Mouse (Mus musculus): ENCODE measurements around the gene Fam13c.

Fam13c gene

DNA sequence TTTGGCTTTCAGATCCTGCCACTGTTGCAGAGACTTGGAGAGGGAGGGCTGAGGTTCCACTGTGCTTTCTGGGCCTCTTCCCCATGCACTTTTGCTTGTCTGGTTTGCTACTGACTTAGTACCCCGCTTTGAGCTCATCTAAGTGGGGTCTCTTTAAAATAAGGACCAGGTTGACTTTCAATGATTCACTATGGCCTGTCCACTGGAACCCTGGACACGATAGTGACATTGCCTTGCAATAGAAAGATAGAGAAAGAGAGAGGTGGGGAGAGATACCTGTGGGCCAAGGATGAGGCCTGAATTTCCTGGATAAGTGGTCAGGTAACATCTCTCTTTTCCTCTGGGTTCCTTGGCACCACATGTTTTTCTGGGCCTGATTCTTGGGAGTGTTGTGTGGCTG, 1.9 kb downstream of the Fam13c start:
- peaks cover 3% of the 10 kb centered on the region for H3K9me3 ChIP-seq (ENCODE audit: low read length)
- H3K4me1 ChIP-seq (replicated peaks; ENCODE audit: low read depth, low read length) = peaks cover 59% of the 10 kb centered on the region
- 0 out of 2 replicates have a peak overlapping the region, but pooled peaks have one; percentile 23 for H3K4me3 ChIP-seq (replicated peaks; ENCODE audit: low read length)
- peaks cover 9% of the 10 kb centered on the region; the same call in 1 of the 2 replicates for H3K36me3 ChIP-seq (ENCODE audit: insufficient read depth, low read length)
- TF ChIP-seq CTCF (conservative IDR thresholded peaks at IDR 0.05; ENCODE audit: low read length) = no peak
- no peak for TF ChIP-seq NANOG (IDR thresholded peaks at IDR 0.05; ENCODE audit: borderline replicate concordance, low read length)
- no peak for TF ChIP-seq POU5F1 (IDR thresholded peaks at IDR 0.05; ENCODE audit: borderline replicate concordance, low read length)
- H3K27me3 ChIP-seq (ENCODE audit: insufficient read depth, low read length) = peaks cover 30% of the 10 kb centered on the region

DNA sequence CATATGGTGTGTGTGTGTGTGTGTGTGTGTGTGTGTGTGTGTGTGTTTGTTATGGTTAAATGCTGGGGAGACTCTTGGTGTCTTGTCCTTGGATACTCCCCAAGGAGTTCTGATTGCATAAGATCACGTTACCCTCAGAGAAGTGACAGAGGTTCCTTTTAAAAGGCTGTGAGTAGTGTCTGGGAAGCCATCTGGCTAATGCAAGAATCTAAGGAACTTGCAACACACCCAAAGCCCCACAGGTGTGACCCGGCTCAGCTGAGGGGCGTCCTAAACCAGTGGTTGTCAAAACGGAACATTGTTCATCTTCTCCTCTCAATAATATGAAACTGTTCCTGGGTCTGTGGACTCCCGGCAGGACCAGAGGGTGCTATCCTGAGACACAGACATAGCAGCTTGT, 2.3 kb downstream of the Fam13c start:
- peaks cover 64% of the 10 kb centered on the region for H3K4me1 ChIP-seq (replicated peaks; ENCODE audit: low read depth, low read length)
- H3K27me3 ChIP-seq (ENCODE audit: insufficient read depth, low read length) = peaks cover 26% of the 10 kb centered on the region
- TF ChIP-seq POU5F1 (IDR thresholded peaks at IDR 0.05; ENCODE audit: borderline replicate concordance, low read length) = no peak
- TF ChIP-seq CTCF (conservative IDR thresholded peaks at IDR 0.05; ENCODE audit: low read length) = no peak
- TF ChIP-seq NANOG (IDR thresholded peaks at IDR 0.05; ENCODE audit: borderline replicate concordance, low read length) = no peak
- H3K36me3 ChIP-seq (ENCODE audit: insufficient read depth, low read length) = peaks cover 9% of the 10 kb centered on the region; the same call in 1 of the 2 replicates
- H3K4me3 ChIP-seq (replicated peaks; ENCODE audit: low read length) = no peak overlapping the region
- H3K9me3 ChIP-seq (ENCODE audit: low read length) = no peaks in the 10 kb centered on the region

DNA sequence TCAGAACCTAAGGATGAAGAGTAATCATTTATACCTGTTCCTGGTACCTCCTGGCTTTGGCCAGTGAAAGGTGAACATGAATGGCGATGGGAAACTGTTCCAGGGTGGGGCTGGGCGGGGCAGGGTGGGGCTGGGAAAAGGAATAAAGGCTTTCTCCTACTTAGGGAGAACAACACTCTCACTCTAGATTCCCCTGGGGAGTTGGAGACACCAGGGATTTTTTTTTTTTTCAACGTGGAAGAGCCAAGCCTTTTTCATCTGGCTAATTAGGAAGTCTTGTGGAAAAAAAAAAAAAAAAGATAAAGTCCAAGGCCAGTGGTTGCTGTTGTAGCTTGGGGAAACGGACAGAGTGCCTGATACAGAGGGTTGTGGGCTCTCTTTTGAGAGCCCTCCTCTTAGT, 7.5 kb downstream of the Fam13c start:
- peaks cover 68% of the 10 kb centered on the region for H3K4me1 ChIP-seq (replicated peaks; ENCODE audit: low read depth, low read length)
- peaks cover 14% of the 10 kb centered on the region for H3K36me3 ChIP-seq (ENCODE audit: insufficient read depth, low read length)
- peaks cover 10% of the 10 kb centered on the region for H3K27me3 ChIP-seq (ENCODE audit: insufficient read depth, low read length)
- no peaks in the 10 kb centered on the region for H3K9me3 ChIP-seq (ENCODE audit: low read length)
- no peak overlapping the region for H3K4me3 ChIP-seq (replicated peaks; ENCODE audit: low read length)
- TF ChIP-seq POU5F1 (IDR thresholded peaks at IDR 0.05; ENCODE audit: borderline replicate concordance, low read length) (no peak), NANOG (IDR thresholded peaks at IDR 0.05; ENCODE audit: borderline replicate concordance, low read length) (no peak), CTCF (conservative IDR thresholded peaks at IDR 0.05; ENCODE audit: low read length) (no peak)

DNA sequence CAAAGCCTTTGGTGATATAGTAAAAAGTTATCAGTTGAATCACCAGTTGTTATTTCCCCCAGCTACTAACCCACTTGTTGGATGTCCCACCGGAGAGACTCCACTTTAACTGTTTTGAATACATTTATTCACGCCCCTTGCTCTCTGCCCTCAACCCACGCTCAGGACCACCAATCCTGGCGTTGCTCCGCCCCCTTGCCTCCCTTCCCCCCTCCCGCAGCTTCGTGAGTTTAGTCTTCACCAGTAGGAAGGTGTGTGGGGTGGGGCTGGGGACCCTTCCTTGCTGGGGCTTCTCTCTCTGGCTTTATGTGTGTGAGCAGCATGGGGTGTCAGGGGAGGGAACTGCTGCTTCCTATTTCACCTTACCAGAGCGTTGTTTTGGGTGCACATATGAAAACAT, 8.9 kb downstream of the Fam13c start:
- TF ChIP-seq POU5F1 (IDR thresholded peaks at IDR 0.05; ENCODE audit: borderline replicate concordance, low read length) (no peak), NANOG (IDR thresholded peaks at IDR 0.05; ENCODE audit: borderline replicate concordance, low read length) (no peak), CTCF (conservative IDR thresholded peaks at IDR 0.05; ENCODE audit: low read length) (no peak)
- H3K36me3 ChIP-seq (ENCODE audit: insufficient read depth, low read length) = peaks cover 14% of the 10 kb centered on the region
- H3K9me3 ChIP-seq (ENCODE audit: low read length) = no peaks in the 10 kb centered on the region

DNA sequence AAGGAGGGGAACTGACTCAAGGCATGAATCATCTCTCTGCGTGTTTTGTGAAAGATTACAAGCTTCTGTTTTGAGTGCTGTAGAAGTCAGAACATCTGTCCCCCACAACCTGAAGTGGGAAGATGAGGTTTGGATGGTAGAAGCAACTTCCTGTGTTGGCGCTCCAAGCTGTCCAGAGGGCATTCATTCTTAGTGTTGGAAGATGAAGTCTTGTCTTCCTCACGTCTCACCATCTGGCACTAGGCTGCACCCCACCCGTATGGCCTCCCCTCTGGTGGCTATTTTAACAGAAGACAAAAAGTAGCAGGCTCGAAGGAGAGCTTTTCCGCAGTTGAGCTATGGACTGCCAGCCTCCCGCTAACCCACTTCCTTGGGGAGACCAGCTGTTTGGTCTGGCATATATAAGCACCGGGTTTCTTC, 15.6 kb downstream of the Fam13c start:
- TF ChIP-seq POU5F1 (IDR thresholded peaks at IDR 0.05; ENCODE audit: borderline replicate concordance, low read length) (no peak), NANOG (IDR thresholded peaks at IDR 0.05; ENCODE audit: borderline replicate concordance, low read length) (no peak), CTCF (conservative IDR thresholded peaks at IDR 0.05; ENCODE audit: low read length) (no peak)
- peaks cover 10% of the 10 kb centered on the region for H3K36me3 ChIP-seq (ENCODE audit: insufficient read depth, low read length)
- no peak overlapping the region for H3K4me3 ChIP-seq (replicated peaks; ENCODE audit: low read length)
- H3K27me3 ChIP-seq (ENCODE audit: insufficient read depth, low read length) = no peaks in the 10 kb centered on the region
- H3K9me3 ChIP-seq (ENCODE audit: low read length) = no peaks in the 10 kb centered on the region
- peaks cover 16% of the 10 kb centered on the region for H3K4me1 ChIP-seq (replicated peaks; ENCODE audit: low read depth, low read length)

More for the DNA sequence above, 8.9 kb downstream of the Fam13c start:
- Histone ChIP-seq H3K27me3 (ENCODE audit: insufficient read depth, low read length) (peaks cover 10% of the 10 kb centered on the region), H3K4me3 (replicated peaks; ENCODE audit: low read length) (peak overlapping the region; percentile 41), H3K4me1 (replicated peaks; ENCODE audit: low read depth, low read length) (peaks cover 54% of the 10 kb centered on the region)

DNA sequence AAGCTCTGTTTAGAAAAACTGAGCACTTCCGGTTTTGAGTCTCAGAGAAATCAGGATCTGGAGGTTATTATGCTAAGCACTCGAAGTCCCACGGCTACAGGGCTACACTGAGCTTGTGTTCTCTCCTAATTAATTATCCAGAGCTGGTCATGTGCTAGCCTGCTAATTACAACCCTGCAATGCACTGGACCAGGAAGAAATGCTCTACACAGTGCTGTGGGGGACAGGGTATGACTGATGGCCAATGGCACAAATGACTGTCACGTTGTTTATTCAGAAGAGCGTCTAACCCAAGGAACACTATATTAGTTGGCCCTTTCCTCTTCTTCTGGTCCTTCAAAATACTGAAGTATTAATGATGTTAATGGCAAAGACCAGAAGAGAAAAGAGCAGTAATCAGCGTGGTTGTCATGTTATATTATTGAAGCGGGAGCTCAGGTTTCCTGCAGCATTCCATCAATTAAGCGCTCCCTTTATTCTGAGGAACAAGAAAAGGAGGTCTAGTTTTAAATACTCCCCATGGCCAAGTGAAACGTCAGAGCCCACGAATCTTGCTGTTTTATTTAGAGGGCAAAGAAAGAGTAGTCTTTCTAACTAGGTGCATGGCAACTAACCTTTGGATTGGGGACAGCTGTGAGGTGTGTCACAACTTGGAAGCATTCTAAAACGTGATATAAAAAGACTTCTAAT, 18.4 kb downstream of the Fam13c start:
- H3K36me3 ChIP-seq (ENCODE audit: insufficient read depth, low read length) = peaks cover 5% of the 10 kb centered on the region; the same call in 1 of the 2 replicates

DNA sequence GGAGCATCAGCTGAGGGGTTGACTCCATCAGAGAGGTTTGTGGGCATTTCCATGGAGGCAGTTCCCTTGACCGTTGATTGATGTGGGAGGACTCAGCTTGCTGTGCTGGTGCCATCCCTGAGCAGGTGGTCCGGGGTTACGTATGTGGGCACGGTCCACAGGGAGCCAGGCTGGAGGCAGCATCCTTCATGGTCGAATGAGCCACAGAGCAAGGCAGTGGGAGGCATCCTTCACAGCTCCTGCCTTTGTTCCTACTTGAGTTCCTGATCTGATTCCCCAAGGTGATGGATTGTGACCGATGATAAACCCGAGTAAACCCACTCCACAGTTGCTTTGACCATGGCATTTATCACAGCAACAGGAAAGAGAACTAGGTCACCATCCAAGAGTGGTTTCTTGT, 25.4 kb downstream of the Fam13c start:
- Histone ChIP-seq H3K4me3 (replicated peaks; ENCODE audit: low read length) (no peak overlapping the region), H3K36me3 (ENCODE audit: insufficient read depth, low read length) (no peaks in the 10 kb centered on the region), H3K27me3 (ENCODE audit: insufficient read depth, low read length) (no peaks in the 10 kb centered on the region; the same call in 1 of the 2 replicates), H3K9me3 (ENCODE audit: low read length) (no peaks in the 10 kb centered on the region), H3K4me1 (replicated peaks; ENCODE audit: low read depth, low read length) (peaks cover 4% of the 10 kb centered on the region)
- TF ChIP-seq POU5F1 (IDR thresholded peaks at IDR 0.05; ENCODE audit: borderline replicate concordance, low read length) = no peak
- no peak for TF ChIP-seq CTCF (conservative IDR thresholded peaks at IDR 0.05; ENCODE audit: low read length)
- TF ChIP-seq NANOG (IDR thresholded peaks at IDR 0.05; ENCODE audit: borderline replicate concordance, low read length) = no peak

More for the DNA sequence above, 18.4 kb downstream of the Fam13c start:
- no peak for TF ChIP-seq CTCF (conservative IDR thresholded peaks at IDR 0.05; ENCODE audit: low read length)
- TF ChIP-seq POU5F1 (IDR thresholded peaks at IDR 0.05; ENCODE audit: borderline replicate concordance, low read length) = no peak
- no peak for TF ChIP-seq NANOG (IDR thresholded peaks at IDR 0.05; ENCODE audit: borderline replicate concordance, low read length)
- H3K9me3 ChIP-seq (ENCODE audit: low read length) = no peaks in the 10 kb centered on the region
- H3K4me1 ChIP-seq (replicated peaks; ENCODE audit: low read depth, low read length) = peaks cover 6% of the 10 kb centered on the region
- no peak overlapping the region for H3K4me3 ChIP-seq (replicated peaks; ENCODE audit: low read length)
- H3K27me3 ChIP-seq (ENCODE audit: insufficient read depth, low read length) = no peaks in the 10 kb centered on the region

DNA sequence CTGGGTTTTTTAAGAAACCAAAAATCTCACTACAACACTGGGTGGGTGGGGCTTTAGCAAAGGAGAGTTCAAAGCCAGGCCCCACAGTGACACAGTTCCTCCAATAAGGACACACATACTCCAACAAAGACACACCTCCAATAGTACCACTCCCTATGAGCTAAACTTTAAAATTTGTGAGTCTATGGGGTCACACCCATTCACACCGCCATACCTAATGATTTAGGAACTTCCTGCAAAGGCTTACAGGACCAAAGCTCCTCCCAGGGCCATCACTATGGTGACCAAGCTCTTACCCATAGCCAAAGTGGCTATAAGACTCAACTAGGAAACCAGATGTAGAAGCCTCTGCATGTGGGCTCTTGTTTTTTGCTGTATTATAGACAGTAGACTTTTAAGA, 30.6 kb downstream of the Fam13c start:
- TF ChIP-seq CTCF (conservative IDR thresholded peaks at IDR 0.05; ENCODE audit: low read length) (no peak), POU5F1 (IDR thresholded peaks at IDR 0.05; ENCODE audit: borderline replicate concordance, low read length) (no peak), NANOG (IDR thresholded peaks at IDR 0.05; ENCODE audit: borderline replicate concordance, low read length) (no peak)
- H3K36me3 ChIP-seq (ENCODE audit: insufficient read depth, low read length) = peaks cover 14% of the 10 kb centered on the region
- H3K4me3 ChIP-seq (replicated peaks; ENCODE audit: low read length) = no peak overlapping the region
- H3K27me3 ChIP-seq (ENCODE audit: insufficient read depth, low read length) = no peaks in the 10 kb centered on the region
- H3K4me1 ChIP-seq (replicated peaks; ENCODE audit: low read depth, low read length) = peaks cover 13% of the 10 kb centered on the region
- H3K9me3 ChIP-seq (ENCODE audit: low read length) = no peaks in the 10 kb centered on the region

Measured in E14TG2a.4 (cell line).